Mouse (Mus musculus): ENCODE data around the gene Ubash3b.

The Ubash3b gene

GRCm38 (mm10) chr9:41161413-41161812 lies at the start of gene Ubash3b:
Gene Ubash3b (minus strand): TSS chr9:41161697.
- no peak for DNase-seq (ENCODE audit: low spot score)

DNA sequence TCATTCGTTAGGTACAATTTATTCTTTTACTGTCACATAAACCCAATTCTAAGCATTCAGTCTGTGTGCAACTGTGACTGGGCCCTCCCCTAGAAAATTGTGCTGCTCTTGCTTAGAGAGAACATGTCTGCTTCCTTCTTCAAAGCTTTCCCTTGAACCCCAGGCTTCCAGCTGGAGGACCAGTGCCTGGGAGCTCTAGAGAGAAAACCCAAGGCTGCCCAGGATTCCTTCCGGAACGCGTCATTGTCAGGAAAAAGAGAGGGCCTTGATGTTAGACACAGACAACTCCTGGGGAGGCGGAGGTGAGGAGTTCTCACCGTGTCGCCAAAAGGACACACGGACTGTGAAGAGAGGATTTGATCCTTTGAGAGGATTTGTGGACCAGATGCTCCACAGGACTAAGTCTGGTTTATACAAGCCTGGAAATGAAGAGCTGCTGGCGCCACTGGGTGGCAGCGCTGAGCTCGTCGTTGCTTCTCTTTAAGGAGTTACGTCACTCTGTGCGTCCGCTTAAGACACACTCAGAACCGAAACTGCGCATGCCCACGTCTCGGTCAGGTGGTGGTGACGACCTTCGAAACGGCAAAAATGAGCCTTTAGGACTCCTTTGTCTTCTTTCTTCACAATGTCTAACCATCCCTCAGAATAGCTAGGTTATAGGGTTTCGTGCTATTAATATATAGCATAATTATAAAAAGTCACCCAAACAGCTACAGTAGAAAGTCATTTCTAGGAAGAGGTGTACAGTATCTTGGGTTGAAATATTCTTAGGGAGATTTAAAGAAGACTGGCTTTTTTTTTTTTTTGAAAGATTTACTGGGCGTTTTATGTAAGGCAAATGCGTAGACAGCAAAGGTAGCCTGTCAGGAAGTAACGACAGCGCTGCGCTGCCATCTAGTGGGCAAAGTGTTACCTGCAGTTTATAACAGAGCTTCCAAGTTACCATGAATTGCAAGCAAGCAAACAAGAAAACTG lies 45.9 kb upstream of the Ubash3b start:
- DNase-seq (ENCODE audit: low spot score): peak; percentile 98

GRCm38 (mm10) chr9:41206717-41207116 lies 45.2 kb upstream of the Ubash3b start:
- DNase-seq (ENCODE audit: low spot score): no peak

GRCm38 (mm10) chr9:41205267-41205666 lies 43.8 kb upstream of the Ubash3b start:
- DNase-seq (ENCODE audit: low spot score): no peak

DNA sequence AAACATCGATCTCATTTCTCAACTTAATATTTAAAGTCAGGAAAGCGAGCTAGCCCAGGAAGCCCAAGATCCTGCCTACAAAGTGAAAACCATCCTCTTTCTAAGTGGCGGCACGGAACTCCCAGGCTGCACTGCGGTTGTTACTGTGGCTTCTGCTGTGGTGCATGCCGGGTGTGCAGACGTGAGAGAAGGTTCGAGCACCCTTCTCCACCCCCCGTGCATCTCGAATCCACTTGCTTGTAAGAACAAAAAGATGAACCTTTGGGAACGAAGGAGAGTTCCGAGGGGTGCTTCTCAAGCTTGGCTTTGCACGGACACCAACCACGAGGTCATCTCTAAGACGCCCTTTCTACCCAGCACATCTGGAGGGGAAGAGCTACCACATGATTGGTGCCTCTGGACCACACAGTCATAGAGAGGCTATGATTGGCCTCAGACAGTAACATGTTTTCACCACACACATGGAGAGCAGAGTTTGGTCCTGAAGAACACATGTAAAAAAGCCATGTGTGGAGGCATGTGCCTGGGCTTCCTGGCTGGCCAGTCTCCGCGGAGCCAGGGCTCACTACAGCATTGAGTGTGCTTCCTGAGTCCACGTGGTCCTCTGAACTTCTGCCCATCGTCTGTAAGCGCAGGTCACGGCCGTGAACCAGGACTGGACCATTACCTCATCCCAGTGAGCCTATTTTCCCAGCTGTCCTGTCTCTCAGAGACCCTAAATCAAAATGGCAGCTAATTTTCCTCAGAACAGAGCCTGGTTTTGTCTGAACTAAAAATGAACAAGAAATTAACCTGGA lies 38.2 kb upstream of the Ubash3b start:
- DNase-seq (ENCODE audit: low spot score): no peak

GRCm38 (mm10) chr9:41198501-41199265 lies 37.2 kb upstream of the Ubash3b start:
- DNase-seq (ENCODE audit: low spot score): no peak

DNA sequence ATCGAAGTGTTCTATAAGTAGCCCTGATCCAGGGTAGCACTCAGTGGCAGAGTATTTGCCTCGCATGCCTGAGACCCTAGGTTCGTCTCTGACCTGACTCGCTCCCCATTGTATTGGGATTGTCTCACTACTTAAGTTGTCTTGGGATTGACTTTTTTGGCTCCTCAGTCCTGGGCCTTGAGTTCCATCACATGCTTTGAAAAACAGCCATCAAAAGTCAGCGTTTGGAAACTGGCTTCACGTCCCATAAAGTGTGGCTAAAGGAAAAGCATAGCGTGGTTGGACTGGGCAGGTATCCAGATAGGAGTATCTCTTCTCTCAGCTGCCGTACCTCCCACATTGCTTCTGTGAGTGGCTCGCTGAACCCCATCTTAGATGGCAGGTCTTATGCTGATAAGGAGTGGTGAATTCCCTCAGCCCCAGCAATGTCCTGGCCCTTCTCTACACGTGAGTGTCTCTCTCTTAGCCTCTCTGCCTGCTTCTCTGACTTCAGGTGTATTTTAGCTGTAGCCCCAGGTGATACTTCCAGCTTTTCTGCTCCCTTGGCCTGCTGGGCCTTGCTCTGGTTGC lies 34.3 kb upstream of the Ubash3b start:
- DNase-seq (ENCODE audit: low spot score): peak; percentile 79

DNA sequence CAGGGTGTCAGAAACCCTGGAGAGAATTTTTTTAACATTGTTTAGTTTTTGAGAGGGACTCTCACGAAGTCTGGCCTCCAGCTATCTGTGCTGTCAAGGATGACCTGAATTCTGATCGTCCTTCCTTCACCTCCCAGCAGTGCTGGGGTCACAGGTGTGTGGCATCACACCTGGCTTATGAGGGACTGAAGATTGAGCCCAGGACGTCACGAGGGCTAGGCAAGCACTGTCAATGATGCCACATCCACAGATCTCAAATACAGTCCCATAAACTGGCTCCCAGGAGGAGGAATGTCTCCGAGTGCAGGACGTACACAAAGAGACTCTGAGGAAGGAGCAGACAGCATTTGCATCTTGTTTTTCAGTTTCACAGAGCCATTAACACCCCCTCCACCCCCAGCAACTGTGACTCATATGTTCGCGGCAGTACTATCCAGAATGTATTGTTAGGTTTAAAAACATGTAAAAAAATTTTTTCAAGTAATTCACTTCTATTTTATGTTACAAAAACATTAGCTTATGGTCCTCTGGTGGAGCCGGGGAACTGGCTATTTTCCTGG lies 30.2 kb upstream of the Ubash3b start:
- DNase-seq (ENCODE audit: low spot score): no peak

DNA sequence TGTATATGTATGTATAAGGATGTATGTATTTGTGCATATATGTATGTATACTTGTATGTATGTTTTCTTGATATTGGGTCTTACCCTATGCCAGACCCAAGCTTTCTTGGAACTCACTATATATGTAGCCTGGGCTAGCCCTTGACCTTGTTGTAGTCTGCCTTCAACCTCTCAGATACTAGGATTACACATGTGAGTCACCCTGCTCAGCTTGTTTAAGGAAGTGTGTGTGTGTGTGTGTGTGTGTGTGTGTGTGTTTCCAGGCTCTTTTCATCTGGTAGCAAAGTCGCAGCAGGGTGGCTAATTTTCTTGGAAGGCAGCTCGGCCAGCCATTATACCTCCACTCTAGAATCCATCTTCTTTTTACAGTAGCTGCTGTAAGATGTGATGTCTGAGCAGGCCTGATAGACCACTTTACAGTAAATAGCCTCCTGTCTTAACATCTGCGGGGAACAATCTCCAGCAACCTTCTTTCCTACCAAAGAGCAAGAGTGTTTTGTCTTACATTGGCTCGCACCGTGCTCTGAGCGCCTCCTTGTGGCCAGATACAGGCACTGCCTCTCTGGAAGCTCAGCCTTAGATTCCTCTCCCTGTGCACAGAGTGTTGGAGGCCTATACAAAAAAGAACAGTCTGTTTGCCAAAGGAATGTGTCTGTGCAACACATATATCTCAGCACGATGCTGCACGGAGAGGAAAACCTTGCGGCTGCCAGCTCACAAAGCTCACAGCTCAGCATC lies 29.4 kb upstream of the Ubash3b start:
- peak; percentile 80 for DNase-seq (ENCODE audit: low spot score)

GRCm38 (mm10) chr9:41187939-41188338 lies 26.4 kb upstream of the Ubash3b start:
- no peak for DNase-seq (ENCODE audit: low spot score)

DNA sequence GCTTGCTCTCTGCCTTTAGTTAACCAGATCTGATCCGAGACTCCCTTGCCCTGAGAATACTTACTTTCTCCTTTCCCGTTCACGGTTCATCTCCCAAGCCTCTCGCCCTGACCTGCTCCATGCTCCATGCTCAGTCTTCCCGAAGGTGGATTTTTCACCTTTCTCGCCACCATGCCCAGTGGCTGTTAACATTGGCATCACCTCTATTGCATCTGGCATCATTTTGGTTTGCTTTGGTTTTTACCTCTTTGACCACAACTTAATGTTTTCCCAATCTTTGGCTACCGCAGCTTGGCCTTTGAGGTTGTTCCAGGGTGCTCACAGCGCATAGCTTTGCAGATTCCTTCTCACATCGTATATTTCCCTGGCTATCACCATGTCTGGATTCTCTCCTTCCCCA lies 26.0 kb upstream of the Ubash3b start:
- no peak for DNase-seq (ENCODE audit: low spot score)

DNA sequence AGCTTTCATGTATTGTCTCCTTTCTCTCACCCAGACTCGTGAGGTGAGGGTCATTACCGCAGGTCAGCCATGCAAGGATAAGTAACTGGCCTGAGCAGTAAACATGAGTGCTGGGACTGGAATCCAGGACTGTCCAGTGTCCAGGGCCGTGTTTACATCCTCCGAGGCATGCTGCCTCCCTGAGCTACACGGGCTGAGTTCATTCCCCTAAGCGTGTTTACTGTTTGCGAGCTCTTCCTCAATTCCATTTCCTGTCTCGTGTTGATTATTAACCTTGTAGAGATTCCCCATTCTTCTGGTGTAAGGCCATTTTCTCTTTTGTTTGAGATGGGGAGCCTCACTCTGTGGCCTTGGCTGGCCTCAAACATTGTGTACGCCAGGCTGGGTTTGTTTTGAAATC lies 23.8 kb upstream of the Ubash3b start:
- no peak for DNase-seq (ENCODE audit: low spot score)

- no peak for DNase-seq (ENCODE audit: low spot score)
Measured at GRCm38 (mm10) chr9:41182550-41182949, 21.1 kb upstream of the Ubash3b start.

GRCm38 (mm10) chr9:41181803-41182202 lies 20.3 kb upstream of the Ubash3b start:
- DNase-seq (ENCODE audit: low spot score): no peak

DNA sequence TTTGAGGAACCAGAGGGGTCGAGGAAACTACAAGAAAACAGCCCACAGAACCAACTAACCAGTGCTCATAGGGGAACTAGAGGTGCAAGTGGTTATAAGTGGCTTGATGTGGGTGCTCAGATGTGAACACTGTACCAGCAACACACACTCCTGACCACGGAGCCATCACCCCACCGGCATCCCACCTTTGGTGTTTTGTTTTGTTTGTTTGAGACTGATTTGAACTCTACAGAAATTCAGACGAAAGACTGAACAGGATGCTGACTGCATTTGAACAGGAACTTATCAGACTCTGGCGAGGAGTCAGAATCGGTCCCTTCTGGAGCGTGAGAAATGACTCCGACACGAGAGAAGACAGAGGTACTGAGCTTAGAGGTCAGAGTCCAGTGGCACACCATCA lies 19.9 kb upstream of the Ubash3b start:
- no peak for DNase-seq (ENCODE audit: low spot score)

DNA sequence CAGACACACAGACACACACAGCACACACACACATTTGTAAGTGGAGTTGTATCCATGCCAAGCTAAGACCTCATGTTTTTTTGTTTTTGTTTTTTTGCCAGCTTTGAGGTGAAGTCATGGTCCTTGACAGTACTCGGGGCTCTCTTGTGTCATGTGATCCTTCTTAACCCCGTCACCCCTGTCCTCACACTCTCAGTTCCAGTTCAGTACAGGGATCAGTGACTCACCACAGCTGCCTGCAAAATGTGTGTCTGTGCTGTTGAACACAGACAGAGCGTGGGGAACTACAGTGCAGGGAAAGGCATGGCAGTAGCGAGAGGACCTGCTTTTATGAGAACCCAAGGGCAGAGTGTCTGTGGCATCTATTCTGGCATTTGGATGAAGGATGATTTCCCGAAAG lies 17.6 kb upstream of the Ubash3b start:
- DNase-seq (ENCODE audit: low spot score): no peak

DNA sequence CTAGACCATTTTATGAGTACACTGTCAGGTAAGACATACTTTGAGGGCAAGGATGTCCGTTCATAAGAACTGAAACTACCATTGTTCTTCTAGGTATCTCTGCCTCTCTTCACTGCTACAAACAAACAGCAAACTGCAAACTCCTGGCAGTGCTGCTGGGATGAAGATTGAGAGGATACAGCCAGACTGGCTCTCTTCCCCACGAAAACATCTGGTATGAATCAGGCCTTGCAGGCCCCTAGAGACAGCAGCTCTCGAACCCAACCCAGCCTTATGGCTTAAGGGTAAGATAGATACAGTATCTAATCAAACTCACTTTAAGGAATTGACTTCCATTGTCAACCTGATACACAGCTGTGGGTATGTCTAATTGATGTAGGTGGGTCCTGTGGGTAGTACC lies 11.7 kb upstream of the Ubash3b start:
- DNase-seq (ENCODE audit: low spot score): no peak

DNA sequence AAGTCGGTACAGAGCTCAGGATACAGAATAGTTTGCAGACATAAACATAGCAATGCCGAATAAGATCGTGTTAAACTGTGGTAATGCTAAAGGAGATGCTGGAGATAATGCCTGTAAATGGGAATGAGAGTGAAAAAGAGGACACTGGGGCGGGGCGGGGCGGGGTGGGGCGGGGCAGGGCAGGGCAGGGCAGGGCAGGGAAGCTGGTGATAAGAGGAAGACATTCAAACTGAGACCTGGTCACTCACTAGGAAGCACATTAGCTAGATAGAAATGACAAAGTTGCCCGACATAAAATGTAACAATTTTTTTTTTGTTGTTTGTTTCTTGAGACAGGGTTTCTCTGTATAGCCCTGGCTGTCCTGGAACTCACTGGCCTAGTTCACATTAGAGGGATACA lies 10.9 kb upstream of the Ubash3b start:
- DNase-seq (ENCODE audit: low spot score): no peak

GRCm38 (mm10) chr9:41170026-41170425 lies 8.5 kb upstream of the Ubash3b start:
- DNase-seq (ENCODE audit: low spot score): no peak

GRCm38 (mm10) chr9:41168656-41169055 lies 7.2 kb upstream of the Ubash3b start:
- no peak for DNase-seq (ENCODE audit: low spot score)

- DNase-seq (ENCODE audit: low spot score): no peak
Measured at GRCm38 (mm10) chr9:41168206-41168605, 6.7 kb upstream of the Ubash3b start.

Measured in adipocyte (in vitro differentiated cells).